Mouse (Mus musculus) layer of hippocampus, adult 2 months (tissue): ENCODE measurements at regions not wholly inside any gene's neighbourhood (a gene's known extent, or its start where the extent isn't known, plus 50 kb on each side); places are given as distances from the start of the nearest gene placed in this dataset.

Source experiments
- DNase-seq, 2 experiments: peaks; one replicate each; pipeline ENCODE4 v3.0.0; 2022; ENCODE audit warnings: low spot score in 2 of 2
- H3K27ac ChIP-seq: fragments of 200-600 bp; 2 replicates; pipeline ENCODE4 v1.8.1; 2022
- H3K4me3 ChIP-seq: fragments of 200-600 bp; 2 replicates; pipeline ENCODE4 v1.8.1; 2022; ENCODE audit warnings: mild to moderate bottlenecking
- CTCF ChIP-seq: fragments of 200-600 bp; conservative IDR thresholded peaks from 2 replicates; pipeline ENCODE4 v1.8.1; 2022; ENCODE audit warnings: antibody characterized with exemption, mild to moderate bottlenecking, moderate library complexity

DNA sequence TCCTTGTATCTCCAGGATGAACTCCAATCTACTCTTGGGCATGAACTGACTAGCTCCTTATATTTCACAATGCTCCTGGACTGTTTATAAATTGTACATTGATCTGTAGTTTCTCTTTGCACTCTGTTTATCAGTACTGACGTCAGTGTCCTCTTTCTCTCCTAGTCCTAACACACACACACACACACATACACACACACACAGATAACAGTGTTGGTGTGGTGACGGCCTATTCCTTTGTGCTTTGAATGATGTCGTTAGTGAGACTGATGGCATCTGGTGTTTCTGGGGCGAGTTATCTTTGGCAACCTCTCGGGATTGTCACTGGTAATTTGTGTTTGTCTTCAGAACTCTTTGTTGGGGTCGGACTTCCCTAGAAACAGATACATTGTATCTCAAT lies 50.0 kb upstream of the Rbms1 start:
- Histone ChIP-seq H3K27ac (no peak overlapping the region), H3K4me3 (no peak overlapping the region)
- no peak for DNase-seq
- no peak for TF ChIP-seq CTCF
